Mouse (Mus musculus) right cerebral cortex, postnatal 14 days (tissue): ENCODE measurements around the gene Greb1.
"Not testable (repeated sequence)": the region's sequence is repeated elsewhere in the genome, so short reads cannot be mapped to it uniquely, and the experiment has no call there.

Experiments
- DNase-seq: peaks from one replicate; pipeline ENCODE4 v3.0.0; 2022

Gene Greb1

GRCm38 (mm10) chr12:16760246-16760645 lies 40.4 kb downstream of the Greb1 start:
- no peak for DNase-seq

- peak; percentile 61 for DNase-seq
These were observed 46.4 kb downstream of the Greb1 start for GRCm38 (mm10) chr12:16754311-16754710.

GRCm38 (mm10) chr12:16753555-16753954 lies 47.1 kb downstream of the Greb1 start:
- DNase-seq: no peak

- DNase-seq: no peak
These were observed 47.6 kb downstream of the Greb1 start for GRCm38 (mm10) chr12:16753110-16753509.

GRCm38 (mm10) chr12:16752236-16752840 lies 48.3 kb downstream of the Greb1 start:
- no peak for DNase-seq

- no peak for DNase-seq
These were observed 49.1 kb downstream of the Greb1 start for GRCm38 (mm10) chr12:16751609-16752008.

- no peak for DNase-seq
These were observed 60.6 kb downstream of the Greb1 start for GRCm38 (mm10) chr12:16740059-16740458.

- no peak for DNase-seq
These were observed 63.4 kb downstream of the Greb1 start for GRCm38 (mm10) chr12:16737266-16737665.

- DNase-seq: no peak
These were observed 66.0 kb downstream of the Greb1 start for GRCm38 (mm10) chr12:16734698-16735097.

- no peak for DNase-seq
These were observed 66.7 kb downstream of the Greb1 start for GRCm38 (mm10) chr12:16734009-16734408.

- DNase-seq: no peak
These were observed 69.5 kb downstream of the Greb1 start for GRCm38 (mm10) chr12:16731121-16731741.

GRCm38 (mm10) chr12:16730196-16730595 lies 70.5 kb downstream of the Greb1 start:
- DNase-seq: no peak

GRCm38 (mm10) chr12:16728221-16728620 lies 72.5 kb downstream of the Greb1 start:
- DNase-seq: no peak

GRCm38 (mm10) chr12:16726229-16726628 lies 74.5 kb downstream of the Greb1 start:
- no peak for DNase-seq

GRCm38 (mm10) chr12:16723601-16724000 lies 77.1 kb downstream of the Greb1 start:
- DNase-seq: no peak

GRCm38 (mm10) chr12:16718660-16719315 lies 81.9 kb downstream of the Greb1 start:
- peak; percentile 60 for DNase-seq

- DNase-seq: no peak
These were observed 83.0 kb downstream of the Greb1 start for GRCm38 (mm10) chr12:16717653-16718052.

GRCm38 (mm10) chr12:16714616-16715015 lies 86.1 kb downstream of the Greb1 start:
- DNase-seq: no peak

GRCm38 (mm10) chr12:16698691-16699090 lies 102.0 kb downstream of the Greb1 start:
- DNase-seq: no peak

- DNase-seq: no peak
These were observed 104.5 kb downstream of the Greb1 start for GRCm38 (mm10) chr12:16696146-16696545.

GRCm38 (mm10) chr12:16695252-16695651 lies 105.4 kb downstream of the Greb1 start:
- not testable (repeated sequence) for DNase-seq

- DNase-seq: no peak
These were observed 105.9 kb downstream of the Greb1 start for GRCm38 (mm10) chr12:16694783-16695182.

- no peak for DNase-seq
These were observed 110.1 kb downstream of the Greb1 start for GRCm38 (mm10) chr12:16690631-16691030.

GRCm38 (mm10) chr12:16672246-16672645 lies 128.4 kb downstream of the Greb1 start:
- no peak for DNase-seq
